Mouse (Mus musculus) layer of hippocampus, postnatal 25 days (tissue): ENCODE results near the gene Helq. TPM values are rescaled to one million over a fixed set of nuclear protein-coding genes. Genes with fewer than 3 reads are reported as not detected.

Experiments used
- total RNA-seq, 2 experiments: library from RNA; stranded (reverse); gene quantifications; 2 replicates each; pipeline ENCODE4 v1.2.3; 2021

Helq gene
- total RNA-seq, 2 experiments from 2014 or later: 16.8 to 17.9 TPM

Other genes with a start within 250 kb of the Helq start
- not detected for gene Plac8, start 226.4 kb downstream of the Helq start, total RNA-seq
- 10 to 100 TPM; 72.4 to 78.9 TPM for gene Coq2, start 123.5 kb downstream of the Helq start, total RNA-seq
- gene Hpse, start 78.9 kb downstream of the Helq start, total RNA-seq: under 1 TPM; 0.49 to 0.52 TPM
- gene Mrps18c, start within 50 bp of the Helq start, total RNA-seq: 10 to 100 TPM; 52.5 to 61.8 TPM
- gene Abraxas1, start 22.4 kb upstream of the Helq start, total RNA-seq: 1 to 10 TPM; 6.9 to 9.2 TPM
- 1 to 10 TPM; 1.3 to 2.0 TPM for gene Gpat3, start 47.1 kb upstream of the Helq start, total RNA-seq